Mouse (Mus musculus) CH12.LX (cell line): ENCODE measurements around the gene Itpr3. TPM values are rescaled to one million over a fixed set of nuclear protein-coding genes. Genes with fewer than 3 reads are reported as not detected.
A peak's percentile ranks its signal among the peaks of the same experiment; 100 is the strongest.

Experiments used
- DNase-seq: peaks from one replicate; pipeline ENCODE4 v3.0.0-alpha.2; 2013; ENCODE audit errors: extremely low read depth
- H3K27ac ChIP-seq: 2 replicates; pipeline ENCODE4 v1.5.1; 2012; ENCODE audit warnings: low read depth, mild to moderate bottlenecking, control low read depth, moderate library complexity; ENCODE audit not compliant: insufficient read depth
- H3K27me3 ChIP-seq: replicated peaks from 2 replicates; pipeline ENCODE3; 2012; ENCODE audit warnings: inconsistent platforms
- H3K36me3 ChIP-seq, 2 experiments: replicated peaks in 1 of 2; 2 replicates each; pipeline versions ENCODE3 to v1.6.1; 2012; ENCODE audit warnings: inconsistent platforms in 1 of 2, low read length in 1 of 2, mild to moderate bottlenecking in 1 of 2, mixed read lengths in 1 of 2, moderate library complexity in 1 of 2; ENCODE audit not compliant: control insufficient read depth in 1 of 2, insufficient read depth in 1 of 2
- H3K4me1 ChIP-seq, 2 experiments: 2 replicates each; pipeline ENCODE4 v1.6.1; 2012; ENCODE audit warnings: inconsistent platforms in 1 of 2, moderate library complexity in 1 of 2; ENCODE audit not compliant: insufficient read depth in 2 of 2, control insufficient read depth in 1 of 2
- H3K4me2 ChIP-seq: 2 replicates; pipeline ENCODE4 v1.6.1; 2012; ENCODE audit warnings: low read depth, mild to moderate bottlenecking, control low read depth; ENCODE audit not compliant: poor library complexity, insufficient read depth, severe bottlenecking
- H3K4me3 ChIP-seq, 3 experiments: fragments of 150-350 bp in 1 of 3; sonication (generic) in 1 of 3; replicated peaks in 1 of 3; 2 replicates each; pipeline versions ENCODE3 to v1.5.1; 2011 to 2012; ENCODE audit warnings: low read depth in 2 of 3, low read length in 2 of 3, mild to moderate bottlenecking in 2 of 3, moderate library complexity in 2 of 3, control low read depth in 1 of 3, improper control_type of control experiment in 1 of 3, inconsistent platforms in 1 of 3, mixed read lengths in 1 of 3; ENCODE audit not compliant: poor library complexity in 1 of 3
- H3K79me2 ChIP-seq: replicated peaks from 2 replicates; pipeline ENCODE4 v1.6.1; 2012; ENCODE audit warnings: mild to moderate bottlenecking, moderate library complexity; ENCODE audit not compliant: control insufficient read depth, poor library complexity, insufficient read depth, severe bottlenecking; ENCODE audit errors: extremely low read depth
- H3K9ac ChIP-seq: 2 replicates; pipeline ENCODE4 v1.6.1; 2012; ENCODE audit warnings: low read depth, mild to moderate bottlenecking, control low read depth, moderate library complexity; ENCODE audit not compliant: insufficient read depth
- H3K9me3 ChIP-seq: replicated peaks from 2 replicates; pipeline ENCODE3; 2012; ENCODE audit warnings: low read length, inconsistent platforms, mixed read lengths
- BHLHE40 ChIP-seq: IDR thresholded peaks from 2 replicates; pipeline ENCODE4 v1.6.1; 2011; ENCODE audit warnings: mild to moderate bottlenecking, low read depth, low read length, improper control_type of control experiment
- CTCF ChIP-seq, 2 experiments: IDR thresholded peaks in 1 of 2; conservative IDR thresholded peaks in 1 of 2; 2 replicates each; pipeline ENCODE4 v1.5.1; 2011 to 2012; ENCODE audit warnings: low read depth in 2 of 2, low read length in 2 of 2, improper control_type of control experiment in 1 of 2, inconsistent platforms in 1 of 2, mild to moderate bottlenecking in 1 of 2, moderate library complexity in 1 of 2
- GABPA ChIP-seq: IDR thresholded peaks from 2 replicates; pipeline ENCODE4 v1.6.1; 2012; ENCODE audit warnings: low read depth, low read length, improper control_type of control experiment, inconsistent platforms; ENCODE audit not compliant: insufficient replicate concordance
- IRF4 ChIP-seq: IDR thresholded peaks from 2 replicates; pipeline ENCODE4 v1.6.1; 2014; ENCODE audit warnings: low read depth, mild to moderate bottlenecking, inconsistent platforms, low read length, improper control_type of control experiment
- MAFK ChIP-seq: IDR thresholded peaks from 2 replicates; pipeline ENCODE4 v1.6.1; 2011; ENCODE audit warnings: low read length, improper control_type of control experiment; ENCODE audit not compliant: insufficient replicate concordance
- MAZ ChIP-seq: IDR thresholded peaks from 2 replicates; pipeline ENCODE4 v1.6.1; 2012; ENCODE audit warnings: low read depth, mild to moderate bottlenecking, inconsistent platforms, low read length, improper control_type of control experiment, moderate library complexity
- MXI1 ChIP-seq: IDR thresholded peaks from 2 replicates; pipeline ENCODE4 v1.6.1; 2011; ENCODE audit warnings: mild to moderate bottlenecking, low read depth, low read length, improper control_type of control experiment
- MYC ChIP-seq: IDR thresholded peaks from 2 replicates; pipeline ENCODE4 v1.6.1; 2011; ENCODE audit warnings: low read depth, mild to moderate bottlenecking, improper control_type of control experiment, low read length
- NELFE ChIP-seq: IDR thresholded peaks from 2 replicates; pipeline ENCODE4 v1.6.1; 2011; ENCODE audit warnings: low read depth, low read length, improper control_type of control experiment
- NRF1 ChIP-seq: IDR thresholded peaks from 2 replicates; pipeline ENCODE4 v1.6.1; 2014; ENCODE audit warnings: low read depth, mild to moderate bottlenecking, inconsistent platforms, low read length, improper control_type of control experiment, moderate library complexity
- POLR2AphosphoS2 ChIP-seq: IDR thresholded peaks from 2 replicates; pipeline ENCODE4 v1.6.1; 2011; ENCODE audit warnings: low read depth, low read length, improper control_type of control experiment
- SIN3A ChIP-seq: IDR thresholded peaks from 2 replicates; pipeline ENCODE4 v1.6.1; 2012; ENCODE audit warnings: low read length, improper control_type of control experiment, inconsistent platforms
- SMC3 ChIP-seq: IDR thresholded peaks from 2 replicates; pipeline ENCODE4 v1.6.1; 2011; ENCODE audit warnings: low read depth, low read length, improper control_type of control experiment
- TBP ChIP-seq: conservative IDR thresholded peaks from 2 replicates; pipeline ENCODE4 v1.6.1; 2011; ENCODE audit warnings: low read depth, low read length, improper control_type of control experiment
- USF2 ChIP-seq: conservative IDR thresholded peaks from 2 replicates; pipeline ENCODE4 v1.6.1; 2011; ENCODE audit warnings: low read depth, low read length, improper control_type of control experiment
- ZC3H11A ChIP-seq: IDR thresholded peaks from 2 replicates; pipeline ENCODE4 v1.6.1; 2012; ENCODE audit warnings: low read depth, mild to moderate bottlenecking, inconsistent platforms, low read length, improper control_type of control experiment
- ZNF384 ChIP-seq: IDR thresholded peaks from 2 replicates; pipeline ENCODE4 v1.6.1; 2012; ENCODE audit warnings: low read depth, low read length, improper control_type of control experiment, inconsistent platforms
- dilution Hi-C: fragments of 300-500 bp; cut with MboI; formaldehyde crosslinking; loops from 2 replicates; pipeline ENCODE4 v1.14.3; 2020; ENCODE audit warnings: low sequenced_read_pairs; ENCODE audit not compliant: extremely low pct_unique_long_range_greater_than_20kb, extremely low pct_ligation_motif_present
- in situ Hi-C: fragments of 300-500 bp; cut with MboI; formaldehyde crosslinking; loops from 3 replicates; pipeline ENCODE4 v1.14.3; 2019; ENCODE audit warnings: low sequenced_read_pairs, low pct_ligation_motif_present, low pct_unique_long_range_greater_than_20kb, mixed read lengths
- polyA plus RNA-seq: library from polyadenylated mRNA; unstranded; fragments of >175 nt; gene quantifications from 2 replicates; pipeline ENCODE4 v1.2.1, GENCODE M21; 2012; ENCODE audit warnings: low read depth; ENCODE audit not compliant: insufficient read length
- total RNA-seq, 2 experiments: library from RNA; depleted of rRNA; stranded (reverse); fragments of 300-350 nt in 1 of 2; fragments of >200 nt in 1 of 2; gene quantifications; 2 replicates each; pipeline ENCODE4 v1.2.3; 2012 to 2014

The Itpr3 gene
- total and polyA plus RNA-seq, 3 experiments, result 2.5 to 11.3 (median 9.5) TPM

DNA sequence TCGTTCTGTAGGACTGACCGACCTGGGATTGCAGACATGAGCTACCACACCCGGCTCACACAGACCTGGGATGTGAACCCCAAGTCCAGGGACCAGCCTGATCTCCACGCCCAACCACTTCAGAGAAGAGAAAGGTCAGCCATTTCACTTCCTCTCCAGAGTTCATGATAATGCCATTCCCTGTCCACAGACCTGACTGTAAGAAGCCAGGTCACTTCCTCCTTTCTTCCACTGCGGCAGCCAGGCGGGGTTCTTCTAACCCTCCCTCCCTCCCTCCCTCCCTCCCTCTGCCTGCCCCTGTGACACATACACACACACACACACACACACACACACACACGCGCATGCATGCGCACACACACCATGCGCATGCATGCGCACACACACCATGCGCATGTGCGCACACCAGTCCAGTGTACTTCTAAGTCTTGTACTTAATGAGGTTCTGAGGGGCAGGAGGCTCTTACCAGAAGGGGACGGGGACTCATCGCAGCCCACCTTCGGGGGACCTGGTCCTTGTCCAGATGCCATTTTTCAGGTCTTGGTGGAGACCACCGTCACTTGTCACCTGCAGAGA, 31.7 kb upstream of the Itpr3 start:
- no peak for TF ChIP-seq SMC3
- TF ChIP-seq TBP, result no peak
- TF ChIP-seq MXI1, result 0 out of 2 replicates have a peak, but pooled peaks have one; percentile 7
- no peak for TF ChIP-seq CTCF (conservative IDR thresholded peaks at IDR 0.05 in 1 of 2, IDR thresholded peaks at IDR 0.05 in 1 of 2; ENCODE audit: low read depth in 2 of 2, low read length in 2 of 2)
- no peak for TF ChIP-seq NELFE
- TF ChIP-seq IRF4, result no peak
- TF ChIP-seq ZC3H11A, result no peak
- no peak for TF ChIP-seq USF2
- no peak for TF ChIP-seq MAZ
- no peak for TF ChIP-seq MYC
- peak; percentile 69 for TF ChIP-seq NRF1
- TF ChIP-seq POLR2AphosphoS2, result no peak
- no peak for TF ChIP-seq GABPA
- peak; percentile 53 for TF ChIP-seq BHLHE40
- peak; percentile 68 for DNase-seq
- Histone ChIP-seq H3K4me2 (peak overlapping the region; percentile 98; the same call in 1 of the 2 replicates), H3K4me3 (peak overlapping the region in 2 of 3 experiments; percentile 19 to 70), H3K36me3 (peaks cover 36 to 64% of the 10 kb centered on the region in 2 experiments), H3K4me1 (peaks cover 13 to 41% of the 10 kb centered on the region in 2 experiments), H3K9ac (no peak overlapping the region), H3K27me3 (no peaks in the 10 kb centered on the region), H3K9me3 (no peaks in the 10 kb centered on the region), H3K27ac (peak overlapping the region; percentile 69), H3K79me2 (peaks cover 25% of the 10 kb centered on the region)
- dilution Hi-C loops (no loop called here), in situ Hi-C loops (loop anchor here (25.0 kb wide), 1 partner anchor 487 kb away; the partner anchor contains the start of gene Grm4)

DNA sequence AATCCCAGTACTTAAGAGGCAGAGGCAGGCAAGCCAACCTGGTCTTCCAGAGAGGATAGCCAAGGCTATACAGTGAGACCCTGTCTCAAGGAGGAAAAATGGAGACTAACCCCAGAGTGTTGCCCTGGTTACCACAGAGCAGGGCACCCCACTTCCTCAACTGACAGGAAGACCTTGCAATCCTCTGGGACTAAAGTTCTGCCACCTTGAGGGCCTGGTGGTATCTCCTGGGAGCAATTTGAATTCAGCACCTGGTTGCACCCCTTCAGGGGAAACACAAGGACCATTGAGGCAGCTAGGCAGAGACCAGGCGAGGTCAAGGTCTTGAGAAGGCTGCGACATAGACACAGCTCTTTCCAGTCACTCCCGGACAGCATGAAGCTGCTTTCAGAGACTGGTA, 31.2 kb upstream of the Itpr3 start:
- Histone ChIP-seq H3K9me3 (peaks cover 4% of the 10 kb centered on the region), H3K4me3 (peak overlapping the region; percentile 19 to 93 (median 70)), H3K36me3 (peaks cover 36 to 65% of the 10 kb centered on the region in 2 experiments), H3K9ac (peak overlapping the region; percentile 83; the same call in 1 of the 2 replicates), H3K4me1 (peaks cover 13 to 41% of the 10 kb centered on the region in 2 experiments), H3K27ac (peak overlapping the region; percentile 69), H3K27me3 (no peaks in the 10 kb centered on the region), H3K4me2 (peak overlapping the region; percentile 98), H3K79me2 (peaks cover 25% of the 10 kb centered on the region)
- TF ChIP-seq SIN3A (0 out of 2 replicates have a peak, but pooled peaks have one; percentile 33), ZNF384 (no peak), MAFK (no peak), MXI1 (no peak)
- peak; percentile 55 for DNase-seq
- dilution Hi-C loops, result no loop called here
- in situ Hi-C loops, result loop anchor here (25.0 kb wide), 1 partner anchor 486 kb away; the partner anchor contains the start of gene Grm4
